Mouse (Mus musculus) ES-Bruce4 (cell line): ENCODE data around the gene Fez1.

Experiments used
- CTCF ChIP-seq: IDR thresholded peaks from one replicate; pipeline ENCODE4 v1.8.1; 2011; ENCODE audit warnings: low read depth, low read length
- EP300 ChIP-seq: IDR thresholded peaks from 2 replicates; pipeline ENCODE4 v1.6.1; 2011; ENCODE audit warnings: low read depth, low read length; ENCODE audit not compliant: insufficient read depth
- POLR2A ChIP-seq: IDR thresholded peaks from one replicate; pipeline ENCODE4 v1.8.1; 2011; ENCODE audit warnings: low read length; ENCODE audit not compliant: insufficient read depth

- TF ChIP-seq POLR2A (no peak), CTCF (peak; percentile 46), EP300 (no peak)
These were observed 7.2 kb upstream of the Fez1 start for GRCm38 (mm10) chr9:36814486-36814885.
